Comparison of ENCODE assay signal across 11 mouse cellular contexts in genomic region chr5:24726901-24727836, GRCm38 (mm10). TPM values are rescaled to one million over a fixed set of nuclear protein-coding genes. Genes with fewer than 3 reads are reported as not detected.
DNase-seq lines count a peak whose midpoint lies in the region; ATAC-seq and TF ChIP-seq lines count a peak whose summit lies in the region.
"Had no signal": no experiment of that assay in that cellular context is flagged by ENCODE, and none has a peak within 500 bp of the region (broad histone marks: within the 10 kb centered on the region; RNA-seq: fewer than 3 reads in every experiment).

No protein-coding gene starts in this region.

- no peak for TF ChIP-seq RAD21 in MEL (IDR thresholded peaks at IDR 0.05; ENCODE audit: low read depth, low read length)

- intact Hi-C loops in left cerebral cortex, postnatal 4 days (cut with DNase I): no loop called here
- intact Hi-C loops in left cerebral cortex, postnatal 25 days (cut with DNase I): no loop called here

- no peaks in the 10 kb centered on the region for H3K9me3 ChIP-seq in MEL (replicated peaks; ENCODE audit: insufficient read depth, low read length)
- H3K9me3 ChIP-seq in lung, postnatal 0 days (ENCODE audit: low read length): no peaks in the 10 kb centered on the region

- TF ChIP-seq EP300 in MEL (IDR thresholded peaks at IDR 0.05; ENCODE audit: low read depth in 1 of 2, low read length in 2 of 2): peak in 1 of 2 experiments; percentile 10; a peak in 1 of 4 replicates
- no peak for TF ChIP-seq EP300 in lung, postnatal 0 days (IDR thresholded peaks at IDR 0.05)

- no peak overlapping the region for H3K4me2 ChIP-seq in lung, postnatal 0 days (replicated peaks; ENCODE audit: low read depth, low read length)

- H3K4me1 ChIP-seq in MEL (ENCODE audit: control insufficient read depth in 1 of 2, insufficient read depth in 2 of 2, low read length in 2 of 2): peaks cover 0 to 6% of the 10 kb centered on the region in 2 experiments; a peak in 1 of 4 replicates
- H3K4me1 ChIP-seq in lung, postnatal 0 days (ENCODE audit: insufficient read depth, low read depth, low read length): peaks cover 14% of the 10 kb centered on the region

- H3K79me2 ChIP-seq in MEL (ENCODE audit: control insufficient read depth, insufficient read depth, low read length, poor library complexity): no peaks in the 10 kb centered on the region

- H3K27ac ChIP-seq in MEL (ENCODE audit: control insufficient read depth, low read depth, low read length): no peak overlapping the region
- H3K27ac ChIP-seq in lung, postnatal 0 days (ENCODE audit: low read length): no peak overlapping the region
- H3K27ac ChIP-seq: layer of hippocampus, adult 2 months had no signal

- no peak for TF ChIP-seq CTCF in MEL (IDR thresholded peaks at IDR 0.05 in 2 of 3, conservative IDR thresholded peaks at IDR 0.05 in 1 of 3; ENCODE audit: control insufficient read depth in 1 of 3, insufficient read depth in 1 of 3, low read depth in 2 of 3, low read length in 3 of 3, poor library complexity in 1 of 3, severe bottlenecking in 1 of 3)
- TF ChIP-seq CTCF in brain, embryonic 14.5 days (IDR thresholded peaks at IDR 0.05; ENCODE audit: borderline replicate concordance, extremely low read depth, insufficient read depth, insufficient read length): no peak
- TF ChIP-seq CTCF in lung, postnatal 0 days (IDR thresholded peaks at IDR 0.05): no peak

- 47% methylated on average over 12 of the region's 12 CpGs for WGBS in lung, postnatal 0 days

- H3K36me3 ChIP-seq in MEL (ENCODE audit: control insufficient read depth in 1 of 2, insufficient read depth in 2 of 2, low read length in 2 of 2): no peaks in the 10 kb centered on the region
- H3K36me3 ChIP-seq in lung, postnatal 0 days (ENCODE audit: insufficient read depth, low read length): no peaks in the 10 kb centered on the region

- no peaks in the 10 kb centered on the region for H3K27me3 ChIP-seq in MEL (ENCODE audit: control insufficient read depth in 1 of 2, insufficient read depth in 2 of 2, low read length in 2 of 2)
- no peaks in the 10 kb centered on the region for H3K27me3 ChIP-seq in lung, postnatal 0 days (replicated peaks; ENCODE audit: insufficient read depth, low read length)

- DNase-seq in left cerebral cortex, postnatal 4 days: peak; percentile 64
- DNase-seq in left cerebral cortex, postnatal 25 days (ENCODE audit: low spot score in 2 of 2): no peak
- DNase-seq in MEL (ENCODE audit: low read depth, low spot score): peak; percentile 93
- peak; percentile 56 for DNase-seq in brain, embryonic 14.5 days (ENCODE audit: low read depth)
- peak; percentile 50 for DNase-seq in lung, postnatal 0 days (ENCODE audit: low spot score)
- DNase-seq in gastrocnemius, postnatal 25 days: no peak

- H3K4me3 ChIP-seq in MEL (ENCODE audit: control insufficient read depth in 1 of 2, insufficient read depth in 1 of 2, low read depth in 2 of 2, low read length in 2 of 2): peak overlapping the region; percentile 30 to 38; a peak in 3 of 4 replicates
- H3K4me3 ChIP-seq in lung, postnatal 0 days (ENCODE audit: low read depth, low read length): no peak overlapping the region
- H3K4me3 ChIP-seq: layer of hippocampus, adult 2 months had no signal

- ATAC-seq in lung, postnatal 0 days: no peak; the same call in 1 of the 2 replicates
- ATAC-seq in megakaryocyte, adult 5-6 weeks (ENCODE audit: poor library complexity, severe bottlenecking): no peak

- H3K9ac ChIP-seq in MEL (ENCODE audit: control insufficient read depth, low read depth, low read length, poor library complexity, severe bottlenecking): no peak overlapping the region
- no peak overlapping the region for H3K9ac ChIP-seq in lung, postnatal 0 days (replicated peaks; ENCODE audit: low read depth)

- no peak for TF ChIP-seq POLR2A in MEL (IDR thresholded peaks at IDR 0.05; ENCODE audit: control insufficient read depth in 1 of 2, insufficient read depth in 1 of 2, low read depth in 1 of 2, low read length in 2 of 2, poor library complexity in 1 of 2)
- TF ChIP-seq POLR2A in brain, embryonic 14.5 days (IDR thresholded peaks at IDR 0.05; ENCODE audit: borderline replicate concordance, extremely low read depth, insufficient read depth, insufficient read length, poor library complexity, severe bottlenecking): no peak

TF ChIP-seq in MEL, 35 proteins besides CTCF, POLR2A, EP300 and RAD21:
- TF ChIP-seq JUND (IDR thresholded peaks at IDR 0.05; ENCODE audit: low read depth, low read length) (no peak), CHD1 (IDR thresholded peaks at IDR 0.05; ENCODE audit: low read depth, low read length) (no peak), ZMIZ1 (IDR thresholded peaks at IDR 0.05; ENCODE audit: low read depth, low read length) (no peak), TAL1 (IDR thresholded peaks at IDR 0.05; ENCODE audit: low read length) (no peak), ELF1 (IDR thresholded peaks at IDR 0.05; ENCODE audit: low read depth, low read length) (no peak), ZNF384 (IDR thresholded peaks at IDR 0.05; ENCODE audit: low read depth, low read length) (peak; percentile 74), ETS1 (IDR thresholded peaks at IDR 0.05; ENCODE audit: low read depth, low read length) (0 out of 2 replicates have a peak, but pooled peaks have one; percentile 17), GATA1 (IDR thresholded peaks at IDR 0.05; ENCODE audit: low read depth, low read length) (no peak), MXI1 (IDR thresholded peaks at IDR 0.05; ENCODE audit: low read depth, low read length) (peak; percentile 43; the same call in 1 of the 2 replicates), ZKSCAN1 (IDR thresholded peaks at IDR 0.05; ENCODE audit: low read depth, low read length) (no peak), SMC3 (IDR thresholded peaks at IDR 0.05; ENCODE audit: low read depth, low read length) (no peak), SIN3A (IDR thresholded peaks at IDR 0.05; ENCODE audit: low read length) (no peak; the same call in 1 of the 2 replicates), MYC (IDR thresholded peaks at IDR 0.05; ENCODE audit: low read depth, low read length) (no peak), TCF12 (IDR thresholded peaks at IDR 0.05; ENCODE audit: low read depth, low read length) (no peak), UBTF (IDR thresholded peaks at IDR 0.05; ENCODE audit: borderline replicate concordance, insufficient read depth, low read depth, low read length) (no peak), KAT2A (conservative IDR thresholded peaks at IDR 0.05; ENCODE audit: low read depth, low read length) (no peak), NELFE (IDR thresholded peaks at IDR 0.05; ENCODE audit: low read depth, low read length) (no peak), MAFK (IDR thresholded peaks at IDR 0.05; ENCODE audit: borderline replicate concordance, low read depth, low read length) (no peak), ZC3H11A (IDR thresholded peaks at IDR 0.05; ENCODE audit: low read depth, low read length) (no peak)

RNA-seq across cellular contexts. Expression of gene Wdr86, which starts 3.4 kb away (rescaled TPM):
- total RNA-seq in left cerebral cortex, postnatal 4 days (2021): 1 to 10 TPM; 2.6 to 3.3 TPM
- 1 to 10 TPM in 1 of 2 experiments, under 1 TPM in 1; 0.94 to 1.2 TPM for total RNA-seq in left cerebral cortex, postnatal 25 days (2021)
- total RNA-seq in MEL (2012; rRNA removed): 0.07 TPM in 1 of 2 replicates, not detected in the other
- polyA plus RNA-seq in MEL (2012; ENCODE audit: insufficient read depth in 1 of 2, insufficient read length in 2 of 2, low read depth in 1 of 2, low replicate concordance in 2 of 2, missing spikeins in 1 of 2): not detected
- 10.8 and 11.9 TPM in 2 replicates for polyA plus RNA-seq in brain, embryonic 14.5 days (2012; rRNA removed)
- polyA plus RNA-seq in lung, postnatal 0 days (2015; fragmentation: Nextera tagmentation; extraction: Ambion mirVana): 11.0 and 12.5 TPM in 2 replicates
- not detected for total RNA-seq in gastrocnemius, postnatal 25 days (2021)
- total RNA-seq in megakaryocyte, adult 5-6 weeks (2015): 0.18 TPM in 1 of 2 replicates, not detected in the other
- total RNA-seq in megakaryocyte, adult 5-6 weeks (2017): 0.12 and 0.55 TPM in 2 replicates

RNA-seq across cellular contexts. Expression of gene Crygn, which starts 30.6 kb away (rescaled TPM):
- 1 to 10 TPM in 1 of 2 experiments, not detected in 1; 3.9 TPM for total RNA-seq in left cerebral cortex, postnatal 4 days (2021)
- not detected for total RNA-seq in left cerebral cortex, postnatal 25 days (2021)
- total RNA-seq in MEL (2012; rRNA removed): not detected in 2 replicates
- under 1 TPM in 1 of 2 experiments, not detected in 1; 0.89 TPM for polyA plus RNA-seq in MEL (2012; ENCODE audit: insufficient read depth in 1 of 2, insufficient read length in 2 of 2, low read depth in 1 of 2, low replicate concordance in 2 of 2, missing spikeins in 1 of 2)
- not detected in 2 replicates for polyA plus RNA-seq in brain, embryonic 14.5 days (2012; rRNA removed)
- 5.8 TPM in 2 replicates for polyA plus RNA-seq in lung, postnatal 0 days (2015; fragmentation: Nextera tagmentation; extraction: Ambion mirVana)
- not detected for total RNA-seq in gastrocnemius, postnatal 25 days (2021)
- 2.3 and 3.7 TPM in 2 replicates for total RNA-seq in megakaryocyte, adult 5-6 weeks (2015)
- not detected in 2 replicates for total RNA-seq in megakaryocyte, adult 5-6 weeks (2017)
- total RNA-seq: layer of hippocampus, adult 2 months had no signal
- polyA plus RNA-seq: embryonic facial prominence, embryonic 11.5 days; heart, embryonic 14.5 days; neural tube, embryonic 14.5 days had no signal

RNA-seq across cellular contexts. Expression of gene Nub1, which starts 41.8 kb away (rescaled TPM):
- total RNA-seq in left cerebral cortex, postnatal 4 days (2021): 10 to 100 TPM; 75.3 to 76.6 TPM
- 10 to 100 TPM; 70.2 to 76.1 TPM for total RNA-seq in left cerebral cortex, postnatal 25 days (2021)
- total RNA-seq in MEL (2012; rRNA removed): 38.3 and 45.0 TPM in 2 replicates
- polyA plus RNA-seq in MEL (2012; ENCODE audit: insufficient read depth in 1 of 2, insufficient read length in 2 of 2, low read depth in 1 of 2, low replicate concordance in 2 of 2, missing spikeins in 1 of 2): 10 to 100 TPM in 1 of 2 experiments, not detected in 1; 59.6 TPM
- polyA plus RNA-seq in brain, embryonic 14.5 days (2012; rRNA removed): 57.8 and 58.5 TPM in 2 replicates
- 33.0 and 34.5 TPM in 2 replicates for polyA plus RNA-seq in lung, postnatal 0 days (2015; fragmentation: Nextera tagmentation; extraction: Ambion mirVana)
- 10 to 100 TPM; 21.9 to 23.0 TPM for total RNA-seq in gastrocnemius, postnatal 25 days (2021)
- total RNA-seq in megakaryocyte, adult 5-6 weeks (2015): 38.3 and 39.9 TPM in 2 replicates
- total RNA-seq in megakaryocyte, adult 5-6 weeks (2017): 61.5 and 67.3 TPM in 2 replicates

Comparison
In these comparisons a context has a peak if more than half of its experiments do, and no peak if none do; other contexts are left out.
1. DNase-seq: peak in left cerebral cortex, postnatal 4 days (single experiment), MEL (single experiment), brain, embryonic 14.5 days (single experiment) and lung, postnatal 0 days (single experiment); none in left cerebral cortex, postnatal 25 days (0 of 2) and gastrocnemius, postnatal 25 days (single experiment).